Mouse (Mus musculus) lung, adult 2 months (tissue): ENCODE results near the gene Cit.

Experiments
- CTCF ChIP-seq: fragments of 200-500 bp; IDR thresholded peaks from 2 replicates; pipeline ENCODE4 v1.5.1; 2011; ENCODE audit warnings: mild to moderate bottlenecking, low read length, control low read depth; ENCODE audit not compliant: insufficient read depth
- POLR2A ChIP-seq: fragments of 200-500 bp; IDR thresholded peaks from 2 replicates; pipeline ENCODE4 v1.6.1; 2011; ENCODE audit warnings: low read depth, mild to moderate bottlenecking, control low read depth, low read length, borderline replicate concordance; ENCODE audit errors: extremely low read depth

DNA sequence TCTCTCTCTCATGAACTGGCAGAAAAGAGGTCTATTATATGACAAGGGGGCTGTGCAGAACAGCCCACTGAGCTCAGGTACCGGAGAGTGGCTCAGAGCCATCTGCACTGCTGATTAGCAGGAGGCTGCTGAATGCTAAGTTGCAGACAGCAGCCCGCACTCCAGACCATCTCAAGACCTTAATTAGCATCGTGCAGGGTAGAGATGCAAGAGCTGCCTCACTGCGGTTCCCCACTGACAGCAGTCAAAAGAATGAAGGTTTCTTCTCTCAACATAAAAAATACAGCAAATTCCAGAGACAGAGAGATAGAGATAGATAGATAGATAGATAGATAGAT lies 45.2 kb upstream of the Cit start:
- TF ChIP-seq CTCF (no peak), POLR2A (no peak)
